Mouse (Mus musculus) lung, postnatal 10 days (tissue): ENCODE measurements around the gene Gm42669.
A peak's percentile ranks its signal among the peaks of the same experiment; 100 is the strongest.

Experiments used
- DNase-seq: peaks from one replicate; pipeline ENCODE4 v3.0.0; 2021

Gm42669 gene

GRCm38 (mm10) chr5:107507321-107507720 lies at the start of gene Gm42669:
Gene Gm42669, plus strand, starts transcription at chr5:107507621.
- DNase-seq, result no peak

GRCm38 (mm10) chr5:107462147-107463076 lies 45.0 kb upstream of the Gm42669 start:
- no peak for DNase-seq

- no peak for DNase-seq
Measured at GRCm38 (mm10) chr5:107466501-107466900, 40.9 kb upstream of the Gm42669 start.

- no peak for DNase-seq
Measured at GRCm38 (mm10) chr5:107467098-107467497, 40.3 kb upstream of the Gm42669 start.

- DNase-seq, result no peak
Measured at GRCm38 (mm10) chr5:107470600-107471329, 36.7 kb upstream of the Gm42669 start.

- DNase-seq, result no peak
Measured at GRCm38 (mm10) chr5:107480194-107480593, 27.2 kb upstream of the Gm42669 start.

GRCm38 (mm10) chr5:107488996-107489395 lies 18.4 kb upstream of the Gm42669 start:
- no peak for DNase-seq

GRCm38 (mm10) chr5:107491036-107491435 lies 16.4 kb upstream of the Gm42669 start:
- DNase-seq, result no peak

GRCm38 (mm10) chr5:107492471-107492870 lies 14.9 kb upstream of the Gm42669 start:
- no peak for DNase-seq

- no peak for DNase-seq
Measured at GRCm38 (mm10) chr5:107494759-107495158, 12.7 kb upstream of the Gm42669 start.

- no peak for DNase-seq
Measured at GRCm38 (mm10) chr5:107496047-107496446, 11.4 kb upstream of the Gm42669 start.

GRCm38 (mm10) chr5:107497519-107498501 lies 9.6 kb upstream of the Gm42669 start:
- no peak for DNase-seq

- DNase-seq, result no peak
Measured at GRCm38 (mm10) chr5:107498806-107499310, 8.6 kb upstream of the Gm42669 start.

- DNase-seq, result no peak
Measured at GRCm38 (mm10) chr5:107499891-107500535, 7.4 kb upstream of the Gm42669 start.

GRCm38 (mm10) chr5:107500741-107501140 lies 6.7 kb upstream of the Gm42669 start:
- DNase-seq, result no peak

- DNase-seq, result no peak
Measured at GRCm38 (mm10) chr5:107510503-107510902, 3.1 kb downstream of the Gm42669 start.

GRCm38 (mm10) chr5:107511326-107511725 lies 3.9 kb downstream of the Gm42669 start:
- no peak for DNase-seq

GRCm38 (mm10) chr5:107513583-107513982 lies 6.2 kb downstream of the Gm42669 start:
- peak; percentile 50 for DNase-seq

GRCm38 (mm10) chr5:107515453-107515852 lies 8.0 kb downstream of the Gm42669 start:
- DNase-seq, result no peak

GRCm38 (mm10) chr5:107516087-107516486 lies 8.7 kb downstream of the Gm42669 start:
- DNase-seq, result no peak

- DNase-seq, result peak; percentile 32
Measured at GRCm38 (mm10) chr5:107518602-107519001, 11.2 kb downstream of the Gm42669 start.

GRCm38 (mm10) chr5:107521386-107521785 lies 14.0 kb downstream of the Gm42669 start:
- no peak for DNase-seq
